Mouse (Mus musculus) midbrain, embryonic 13.5 days (tissue): ENCODE measurements around the gene Ssr2. TPM values are rescaled to one million over a fixed set of nuclear protein-coding genes. Genes with fewer than 3 reads are reported as not detected.

Source experiments
- ATAC-seq: fragments of 200-750 bp; cut with Nextera tagmentation; 2 replicates; pipeline ENCODE4 v1.8.0; 2017; ENCODE audit warnings: mild to moderate bottlenecking, moderate TSS enrichment, moderate library complexity
- H3K27ac ChIP-seq: fragments of 300-500 bp; sonication (generic); 2 replicates; pipeline ENCODE4 v1.5.1; 2015; ENCODE audit warnings: inconsistent platforms, mild to moderate bottlenecking, moderate library complexity
- H3K27me3 ChIP-seq: fragments of 300-500 bp; sonication (generic); 2 replicates; pipeline ENCODE4 v1.6.1; 2015; ENCODE audit warnings: mild to moderate bottlenecking, inconsistent platforms
- H3K36me3 ChIP-seq: fragments of 300-500 bp; sonication (generic); 2 replicates; pipeline ENCODE4 v1.6.1; 2015; ENCODE audit warnings: mild to moderate bottlenecking, inconsistent platforms
- H3K4me1 ChIP-seq: fragments of 300-500 bp; sonication (generic); replicated peaks from 2 replicates; pipeline ENCODE4 v1.6.1; 2015; ENCODE audit warnings: inconsistent platforms
- H3K4me2 ChIP-seq: fragments of 300-500 bp; sonication (generic); replicated peaks from 2 replicates; pipeline ENCODE4 v1.6.1; 2015; ENCODE audit warnings: moderate library complexity, mild to moderate bottlenecking, inconsistent platforms
- H3K4me3 ChIP-seq: fragments of 300-500 bp; sonication (generic); replicated peaks from 2 replicates; pipeline ENCODE4 v1.5.1; 2015; ENCODE audit warnings: mild to moderate bottlenecking, inconsistent platforms
- H3K9ac ChIP-seq: fragments of 300-500 bp; sonication (generic); replicated peaks from 2 replicates; pipeline ENCODE4 v1.6.1; 2015; ENCODE audit warnings: mild to moderate bottlenecking, inconsistent platforms
- H3K9me3 ChIP-seq: fragments of 300-500 bp; sonication (generic); 2 replicates; pipeline ENCODE4 v1.6.1; 2016; ENCODE audit warnings: mild to moderate bottlenecking, inconsistent platforms
- WGBS: fragments of 180-500 bp; shearing (Covaris S2); methylation state at CpG from one replicate; pipeline ENCODE4 v1.1.7; 2015; 5-methylcytosine and 5-hydroxymethylcytosine counted together
- polyA plus RNA-seq: library from polyadenylated mRNA; unstranded; fragments of >200 nt; fragmentation: Nextera tagmentation; extraction: Ambion mirVana; gene quantifications from 2 replicates; pipeline ENCODE4 v1.2.1, GENCODE M21; 2015

The Ssr2 gene
- polyA plus RNA-seq, 1 experiment from 2014 or later = 148 TPM

DNA sequence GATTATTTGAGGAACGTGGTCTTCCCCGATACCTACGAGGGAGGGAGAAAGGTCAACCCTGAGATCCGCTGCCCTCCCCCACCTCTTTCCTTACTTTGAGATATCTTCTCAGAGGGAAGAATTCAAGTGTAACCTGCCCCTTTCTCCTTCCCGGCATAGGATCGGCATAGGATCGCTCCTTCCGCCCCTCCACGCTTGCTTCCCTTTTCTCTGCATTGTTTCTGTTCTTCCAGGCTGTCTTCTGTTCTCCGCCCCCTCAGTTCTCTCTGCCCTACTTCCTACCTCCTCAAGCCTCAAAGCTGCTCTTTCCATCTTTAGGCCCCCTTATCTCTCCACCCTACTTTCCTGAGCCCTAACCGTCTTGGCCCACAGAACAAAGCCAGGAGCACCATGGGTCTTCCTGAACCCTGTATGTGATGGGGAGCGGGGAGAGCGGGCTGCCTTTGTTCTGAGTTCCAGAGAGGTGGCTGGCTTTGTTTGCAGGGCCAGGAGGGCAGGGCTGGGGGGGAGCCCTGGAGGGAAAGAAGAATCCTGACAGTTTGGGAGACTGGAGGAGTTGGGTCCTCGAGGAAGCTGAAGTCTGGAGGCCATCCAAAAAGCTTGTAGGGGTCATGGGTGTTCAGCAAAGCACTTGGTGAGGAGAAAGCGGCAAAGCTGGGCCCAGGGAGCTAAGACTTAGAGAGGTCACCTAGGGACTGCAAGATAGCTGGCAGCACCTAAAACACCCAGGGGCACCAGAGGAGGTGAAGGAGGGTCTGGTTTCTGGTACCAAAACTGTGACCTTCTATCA lies 47.9 kb downstream of the Ssr2 start:
- Histone ChIP-seq H3K4me1 (peaks cover 59% of the 10 kb centered on the region), H3K27ac (peak overlapping the region; percentile 99), H3K4me3 (peak overlapping the region; percentile 77), H3K9me3 (no peaks in the 10 kb centered on the region), H3K27me3 (no peaks in the 10 kb centered on the region), H3K9ac (peak overlapping the region; percentile 94), H3K36me3 (peaks cover 15% of the 10 kb centered on the region), H3K4me2 (peak overlapping the region; percentile 97)
- WGBS = 2% methylated on average over 15 of the region's 15 CpGs
- peak; percentile 9; the same call in 1 of the 2 replicates for ATAC-seq

DNA sequence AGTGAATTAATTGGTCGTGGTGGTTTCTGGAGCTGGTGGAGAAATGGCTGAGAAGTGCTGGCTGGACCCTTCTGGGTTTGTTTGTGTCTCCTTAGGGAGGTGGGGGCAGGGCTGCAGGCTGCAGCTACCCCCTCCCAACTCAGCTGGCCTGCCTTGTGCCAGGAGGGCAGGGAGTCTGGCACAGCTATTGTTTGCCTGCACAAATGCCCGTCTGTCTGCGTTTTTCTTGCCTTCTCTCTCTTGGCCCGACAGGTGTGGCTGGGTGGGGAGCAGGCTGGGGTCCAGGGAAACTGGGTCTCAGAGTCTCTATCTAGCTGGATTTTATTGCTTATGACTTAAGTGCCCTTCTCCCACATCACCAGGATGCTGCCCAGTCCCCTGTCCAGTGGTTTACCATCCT lies 48.6 kb downstream of the Ssr2 start:
- WGBS = 17% methylated on average over 4 of the region's 4 CpGs
- no peaks in the 10 kb centered on the region for H3K27me3 ChIP-seq
- peak overlapping the region; percentile 77 for H3K4me3 ChIP-seq
- ATAC-seq = no peak
- H3K4me1 ChIP-seq = peaks cover 67% of the 10 kb centered on the region
- H3K9ac ChIP-seq = peak overlapping the region; percentile 94
- H3K27ac ChIP-seq = peak overlapping the region; percentile 99
- H3K4me2 ChIP-seq = peak overlapping the region; percentile 97
- no peaks in the 10 kb centered on the region for H3K9me3 ChIP-seq
- peaks cover 20% of the 10 kb centered on the region for H3K36me3 ChIP-seq

DNA sequence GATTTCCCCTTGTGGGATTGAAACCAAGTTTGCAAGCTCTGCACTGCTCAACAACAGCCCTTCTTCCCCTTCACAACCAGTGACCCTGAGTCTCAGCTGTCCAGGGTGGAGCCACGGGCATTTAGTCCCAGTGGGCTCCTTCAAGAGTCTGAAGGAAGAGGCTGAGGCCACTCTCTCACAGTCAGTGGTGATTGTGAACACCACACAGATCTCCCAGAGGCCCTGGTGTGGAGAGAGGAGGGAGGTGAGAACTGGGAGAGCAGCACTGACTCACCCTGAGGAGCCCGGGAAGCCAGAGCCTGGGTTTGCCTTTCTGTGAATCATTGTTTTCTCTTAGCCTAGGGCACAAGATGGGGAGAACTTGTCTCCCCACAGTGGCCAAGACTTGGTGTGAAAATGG lies 49.3 kb downstream of the Ssr2 start:
- Histone ChIP-seq H3K36me3 (peaks cover 27% of the 10 kb centered on the region), H3K4me3 (peak overlapping the region; percentile 77), H3K27ac (peak overlapping the region; percentile 99), H3K9me3 (no peaks in the 10 kb centered on the region), H3K27me3 (no peaks in the 10 kb centered on the region), H3K9ac (peak overlapping the region; percentile 94), H3K4me1 (peaks cover 69% of the 10 kb centered on the region), H3K4me2 (peak overlapping the region; percentile 97)
- 42% methylated on average over 2 of the region's 2 CpGs for WGBS
- no peak for ATAC-seq

DNA sequence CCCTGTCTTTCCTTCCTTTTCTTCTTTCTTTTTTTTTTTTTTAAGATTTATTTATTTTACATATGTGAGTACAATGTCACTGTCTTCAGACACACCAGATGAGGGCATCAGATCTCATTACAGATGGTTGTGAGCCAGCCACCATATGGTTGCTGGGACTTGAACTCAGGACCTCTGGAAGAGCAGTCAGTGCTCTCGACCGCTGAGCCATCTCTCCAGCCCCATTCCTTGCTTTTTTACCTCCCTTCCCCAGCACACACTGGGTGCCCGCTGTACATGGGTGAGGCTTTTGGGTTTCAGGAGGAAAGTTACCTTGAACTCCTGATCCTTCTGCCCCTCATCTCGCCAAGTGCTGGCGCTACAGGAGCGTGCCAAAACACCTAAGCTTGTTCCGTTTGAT lies 49.9 kb downstream of the Ssr2 start:
- H3K27me3 ChIP-seq = no peaks in the 10 kb centered on the region
- 89% methylated on average over 7 of the region's 7 CpGs for WGBS
- H3K9me3 ChIP-seq = no peaks in the 10 kb centered on the region
- peaks cover 33% of the 10 kb centered on the region for H3K36me3 ChIP-seq
- peak overlapping the region; percentile 97 for H3K4me2 ChIP-seq
- H3K4me1 ChIP-seq = peaks cover 70% of the 10 kb centered on the region
- H3K4me3 ChIP-seq = peak overlapping the region; percentile 77
- H3K27ac ChIP-seq = peak overlapping the region; percentile 99
- no peak for ATAC-seq
- H3K9ac ChIP-seq = peak overlapping the region; percentile 94

DNA sequence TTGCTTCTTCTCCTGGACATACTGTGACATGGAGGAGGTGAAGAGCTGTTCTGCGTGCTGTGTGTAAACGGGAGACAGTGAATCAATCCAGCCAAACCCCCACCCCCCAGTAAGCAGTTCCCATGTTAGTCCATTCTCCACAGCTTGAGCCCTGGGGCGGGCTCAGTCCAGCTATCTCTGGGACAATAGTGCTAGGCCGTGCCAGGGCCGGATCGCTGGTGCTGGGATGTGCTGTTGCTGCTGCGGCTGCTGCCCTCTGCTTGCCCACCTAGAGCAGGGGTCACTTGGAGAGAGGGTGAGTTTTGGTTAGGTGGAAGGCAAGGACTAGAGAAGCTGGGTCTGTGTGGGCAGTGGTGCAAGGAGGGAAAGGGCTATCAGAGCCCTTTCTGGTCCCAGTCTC lies 50.6 kb downstream of the Ssr2 start:
- Histone ChIP-seq H3K4me1 (peaks cover 69% of the 10 kb centered on the region), H3K9ac (peak overlapping the region; percentile 94), H3K27ac (peak overlapping the region; percentile 54), H3K9me3 (no peaks in the 10 kb centered on the region), H3K36me3 (peaks cover 40% of the 10 kb centered on the region), H3K4me3 (peak overlapping the region; percentile 77; the same call in 1 of the 2 replicates), H3K4me2 (peak overlapping the region; percentile 97), H3K27me3 (no peaks in the 10 kb centered on the region)
- 69% methylated on average over 7 of the region's 7 CpGs for WGBS
- ATAC-seq = no peak

DNA sequence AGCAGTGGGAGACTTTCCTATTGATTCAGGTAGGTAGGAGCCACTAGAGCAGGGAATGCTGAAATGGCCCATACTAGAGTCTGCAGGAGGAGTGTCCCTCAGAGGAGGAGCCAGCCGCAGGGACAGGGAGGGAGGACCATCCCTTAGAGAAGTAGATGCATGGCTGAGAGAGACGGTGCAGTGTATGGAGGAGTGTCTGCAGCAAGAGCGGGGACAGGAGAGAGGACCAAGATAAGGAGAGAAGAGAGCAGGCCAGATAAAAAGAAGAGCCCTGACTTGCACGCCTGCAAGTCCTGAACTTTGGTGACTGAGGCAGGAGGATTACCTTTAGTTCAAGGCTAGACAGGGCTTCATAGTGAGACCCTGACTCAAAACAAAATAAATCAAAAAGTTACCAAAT lies 51.4 kb downstream of the Ssr2 start:
- no peak for ATAC-seq
- peaks cover 70% of the 10 kb centered on the region for H3K4me1 ChIP-seq
- H3K4me2 ChIP-seq = no peak overlapping the region
- 0 out of 2 replicates have a peak overlapping the region, but pooled peaks have one; percentile 34 for H3K9ac ChIP-seq
- 62% methylated on average over 4 of the region's 4 CpGs for WGBS
- no peak overlapping the region for H3K27ac ChIP-seq
- no peaks in the 10 kb centered on the region for H3K27me3 ChIP-seq
- no peaks in the 10 kb centered on the region for H3K9me3 ChIP-seq
- no peak overlapping the region for H3K4me3 ChIP-seq
- peaks cover 48% of the 10 kb centered on the region for H3K36me3 ChIP-seq

DNA sequence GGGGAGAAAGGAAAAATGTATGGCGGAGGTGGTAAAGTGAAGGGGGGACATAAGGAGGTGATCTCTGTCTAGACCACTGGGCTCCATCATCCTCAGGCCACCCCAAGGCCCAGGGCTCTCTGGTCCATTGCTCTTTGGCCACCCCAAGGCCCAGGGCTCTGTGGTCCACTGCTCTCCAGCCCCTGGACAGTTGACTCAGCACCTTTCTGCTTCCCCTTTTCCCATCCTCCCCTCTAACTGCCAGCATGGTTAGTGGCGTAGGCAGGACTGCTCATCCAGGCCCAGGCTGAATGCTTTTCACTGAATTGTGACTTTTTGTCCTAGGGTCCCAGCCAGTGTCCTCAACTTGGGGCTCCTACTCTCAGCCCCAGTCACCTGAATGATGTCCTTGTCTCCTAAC lies 51.9 kb downstream of the Ssr2 start:
- Histone ChIP-seq H3K27ac (no peak overlapping the region), H3K4me1 (peaks cover 70% of the 10 kb centered on the region), H3K9ac (0 out of 2 replicates have a peak overlapping the region, but pooled peaks have one; percentile 39), H3K4me3 (no peak overlapping the region), H3K9me3 (no peaks in the 10 kb centered on the region), H3K4me2 (no peak overlapping the region), H3K36me3 (peaks cover 53% of the 10 kb centered on the region), H3K27me3 (no peaks in the 10 kb centered on the region)
- ATAC-seq = no peak
- WGBS = 79% methylated on average over 2 of the region's 2 CpGs

DNA sequence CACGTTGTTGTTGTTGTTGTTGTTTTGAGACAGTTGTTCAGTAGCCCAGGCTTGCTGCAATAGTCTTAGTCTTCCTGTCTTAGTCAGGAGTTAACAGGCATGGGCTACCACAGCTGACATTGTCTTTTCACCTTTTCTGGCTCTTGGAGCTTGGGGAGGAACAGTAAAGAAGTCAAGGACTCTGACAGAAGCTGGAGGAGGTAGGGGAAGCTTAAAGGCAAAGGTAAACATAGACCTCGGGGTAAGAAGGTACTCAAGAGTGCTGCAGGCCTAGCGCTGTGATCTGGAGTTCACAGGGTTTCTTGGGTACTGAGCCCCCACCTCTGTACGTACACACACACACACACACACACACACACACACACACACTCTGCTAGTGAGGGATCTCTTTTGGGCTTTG lies 53.1 kb downstream of the Ssr2 start:
- ATAC-seq = no peak
- Histone ChIP-seq H3K9ac (no peak overlapping the region), H3K4me1 (peaks cover 66% of the 10 kb centered on the region), H3K4me3 (no peak overlapping the region), H3K27ac (no peak overlapping the region), H3K27me3 (no peaks in the 10 kb centered on the region), H3K36me3 (peaks cover 65% of the 10 kb centered on the region), H3K4me2 (no peak overlapping the region), H3K9me3 (no peaks in the 10 kb centered on the region)
- 69% methylated on average over 4 of the region's 4 CpGs for WGBS

DNA sequence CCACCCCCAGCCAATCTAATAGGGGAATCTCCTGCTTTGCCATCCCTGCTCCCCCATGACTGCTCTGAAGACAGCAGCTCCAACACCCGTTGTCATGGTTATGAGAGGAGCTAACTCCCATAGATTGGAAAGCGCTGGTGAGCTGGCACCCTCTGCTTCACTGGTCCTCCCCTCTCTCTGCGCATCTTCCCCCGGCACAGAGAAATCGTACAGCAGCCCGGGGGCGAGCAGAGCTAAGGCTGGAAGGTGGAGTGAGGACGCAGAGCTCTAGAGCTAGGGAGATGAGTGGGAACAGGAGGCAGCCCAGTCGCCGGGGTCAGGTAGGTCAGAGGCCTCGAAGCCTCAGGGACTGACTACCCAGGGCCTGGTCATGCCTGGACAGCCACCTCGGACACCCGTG lies 53.6 kb downstream of the Ssr2 start:
- no peak overlapping the region for H3K9ac ChIP-seq
- no peaks in the 10 kb centered on the region for H3K27me3 ChIP-seq
- WGBS = 80% methylated on average over 13 of the region's 13 CpGs
- no peak overlapping the region for H3K27ac ChIP-seq
- no peak overlapping the region for H3K4me2 ChIP-seq
- no peak for ATAC-seq
- no peak overlapping the region for H3K4me3 ChIP-seq
- H3K36me3 ChIP-seq = peaks cover 70% of the 10 kb centered on the region
- H3K4me1 ChIP-seq = peaks cover 62% of the 10 kb centered on the region
- H3K9me3 ChIP-seq = no peaks in the 10 kb centered on the region

DNA sequence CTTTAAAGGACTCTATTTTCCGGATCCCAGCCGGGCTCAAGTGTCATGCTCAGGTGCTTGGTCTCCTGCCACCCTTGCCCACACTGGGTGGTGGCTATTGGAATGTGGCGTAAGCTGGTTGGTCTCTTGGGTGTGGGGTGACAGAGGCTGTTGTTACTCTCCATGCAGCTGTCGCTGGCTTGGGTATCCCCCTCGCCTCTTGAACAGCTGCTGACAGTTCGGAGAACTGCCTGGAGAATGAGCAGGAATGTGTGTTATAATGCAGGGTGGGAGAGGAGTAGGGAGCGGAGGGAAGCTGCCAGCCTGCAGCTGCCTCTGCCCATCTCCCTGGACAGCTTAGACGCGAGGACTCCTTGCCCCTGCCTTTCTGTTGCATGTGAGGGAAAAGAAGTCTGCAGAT lies 54.3 kb downstream of the Ssr2 start:
- no peak overlapping the region for H3K4me2 ChIP-seq
- no peaks in the 10 kb centered on the region for H3K27me3 ChIP-seq
- ATAC-seq = no peak
- H3K36me3 ChIP-seq = peaks cover 76% of the 10 kb centered on the region
- no peak overlapping the region for H3K27ac ChIP-seq
- H3K9ac ChIP-seq = no peak overlapping the region
- H3K4me3 ChIP-seq = no peak overlapping the region
- no peaks in the 10 kb centered on the region for H3K9me3 ChIP-seq
- H3K4me1 ChIP-seq = peaks cover 54% of the 10 kb centered on the region
- 80% methylated on average over 9 of the region's 9 CpGs for WGBS

DNA sequence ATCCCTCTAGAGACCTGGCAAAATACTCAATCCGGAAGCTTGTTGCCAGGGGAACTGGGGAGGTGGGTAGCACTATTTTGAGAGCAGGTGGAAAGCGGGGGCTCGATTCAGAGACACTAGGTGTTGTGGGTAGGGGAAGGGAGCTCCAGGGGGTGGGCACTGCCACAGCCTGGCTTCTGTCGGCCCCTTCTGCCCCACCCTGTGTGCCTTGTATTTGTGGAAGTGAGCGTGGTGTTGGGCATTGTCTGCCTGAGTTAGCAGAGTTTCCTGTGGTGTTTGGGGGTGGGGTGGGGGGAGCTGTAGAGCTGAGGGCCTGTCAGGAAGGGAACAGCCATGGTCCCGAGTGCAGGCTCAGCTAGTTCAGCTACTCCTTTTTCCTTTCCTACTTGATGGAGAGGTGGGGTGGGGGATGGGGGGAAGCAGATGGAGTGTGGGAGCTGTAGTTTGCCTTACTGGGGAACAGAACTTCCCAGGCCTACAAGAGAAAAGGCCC lies 55.2 kb downstream of the Ssr2 start:
- Histone ChIP-seq H3K9me3 (no peaks in the 10 kb centered on the region), H3K9ac (no peak overlapping the region), H3K27me3 (no peaks in the 10 kb centered on the region), H3K27ac (no peak overlapping the region), H3K4me2 (no peak overlapping the region), H3K4me1 (peaks cover 45% of the 10 kb centered on the region), H3K36me3 (peaks cover 78% of the 10 kb centered on the region), H3K4me3 (no peak overlapping the region)
- 68% methylated on average over 6 of the region's 6 CpGs for WGBS
- ATAC-seq = no peak

DNA sequence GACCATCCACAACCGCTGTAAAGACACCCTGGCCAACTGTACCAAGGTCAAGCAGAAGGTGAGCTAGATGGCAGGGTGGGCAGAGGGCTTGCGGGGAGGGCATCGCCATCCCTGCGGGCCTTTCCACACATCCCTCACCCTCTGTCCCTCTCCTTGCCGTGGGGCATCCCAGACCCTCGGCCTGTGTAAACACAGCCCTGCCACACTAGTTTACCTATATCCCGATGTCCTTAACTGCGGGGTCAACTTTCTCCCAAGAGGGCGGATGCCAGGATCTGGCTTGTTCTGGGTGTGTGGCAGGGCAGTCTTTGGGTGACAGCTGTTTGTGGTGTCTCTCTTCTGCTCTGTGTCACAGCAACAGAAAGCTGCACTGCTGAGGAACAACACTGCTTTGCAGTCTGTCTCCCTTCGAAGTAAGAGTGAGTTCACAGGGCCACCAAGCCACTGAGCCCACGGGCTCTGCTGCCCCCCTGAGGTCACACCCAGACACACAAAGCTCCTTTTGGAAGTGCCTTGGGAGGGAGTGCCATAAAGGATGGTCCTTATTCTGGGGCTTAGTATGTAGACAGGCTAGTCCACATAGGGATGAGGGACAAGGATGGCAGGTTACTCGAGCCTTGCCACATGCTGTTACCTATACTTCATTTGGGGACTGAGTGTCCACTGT lies 56.4 kb downstream of the Ssr2 start:
- WGBS = 81% methylated on average over 12 of the region's 12 CpGs
- ATAC-seq = no peak; the same call in 1 of the 2 replicates
- peaks cover 83% of the 10 kb centered on the region for H3K36me3 ChIP-seq

More for the DNA sequence above, 56.4 kb downstream of the Ssr2 start:
- H3K9me3 ChIP-seq = no peaks in the 10 kb centered on the region
- no peak overlapping the region for H3K27ac ChIP-seq
- no peak overlapping the region for H3K9ac ChIP-seq
- H3K4me3 ChIP-seq = no peak overlapping the region
- no peaks in the 10 kb centered on the region for H3K27me3 ChIP-seq
- no peak overlapping the region for H3K4me2 ChIP-seq
- H3K4me1 ChIP-seq = peaks cover 34% of the 10 kb centered on the region
